Comparison of ENCODE assay signal across 27 mouse cellular contexts in the genomic region with DNA sequence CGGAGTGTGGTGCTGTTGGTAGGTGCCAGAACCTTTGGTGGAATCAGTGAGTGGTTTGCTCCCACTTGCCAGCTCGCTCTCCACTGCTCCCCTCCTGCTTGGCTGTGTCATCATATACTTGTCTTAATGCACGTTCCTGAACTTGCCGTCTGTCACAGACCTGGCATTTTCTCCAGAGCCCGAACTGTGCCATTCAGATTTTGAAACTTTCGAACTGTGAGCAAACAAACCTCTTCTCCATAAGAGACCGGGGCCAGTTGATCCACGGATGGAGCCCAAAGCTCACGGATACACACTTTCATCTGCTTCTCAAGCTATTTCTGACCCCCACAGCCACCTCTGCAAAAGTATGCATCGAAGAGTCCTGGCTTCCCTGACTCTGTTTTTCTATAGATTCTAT.
"Had no signal": no experiment of that assay in that cellular context is flagged by ENCODE, and none has a peak within 500 bp of the region (broad histone marks: within the 10 kb centered on the region; RNA-seq: fewer than 3 reads in every experiment).

No protein-coding gene starts in this region.

- H3K9ac ChIP-seq: embryonic facial prominence, embryonic 12.5 days; embryonic facial prominence, embryonic 13.5 days; embryonic facial prominence, embryonic 15.5 days; forebrain, embryonic 12.5 days; forebrain, embryonic 13.5 days; forebrain, embryonic 15.5 days; forebrain, postnatal 0 days had no signal

- H3K4me1 ChIP-seq: embryonic facial prominence, embryonic 10.5 days; embryonic facial prominence, embryonic 12.5 days; embryonic facial prominence, embryonic 13.5 days; embryonic facial prominence, embryonic 15.5 days; forebrain, embryonic 10.5 days; forebrain, embryonic 12.5 days; forebrain, embryonic 13.5 days; forebrain, embryonic 15.5 days had no signal

- H3K4me3 ChIP-seq: embryonic facial prominence, embryonic 10.5 days; embryonic facial prominence, embryonic 12.5 days; embryonic facial prominence, embryonic 13.5 days; embryonic facial prominence, embryonic 15.5 days; erythroblast, embryonic 14.5 days; forebrain, embryonic 10.5 days; forebrain, embryonic 12.5 days; forebrain, embryonic 13.5 days; forebrain, embryonic 15.5 days; gastrocnemius, adult 2 months; heart, adult 2 months had no signal

- H3K4me2 ChIP-seq: embryonic facial prominence, embryonic 12.5 days; embryonic facial prominence, embryonic 13.5 days; embryonic facial prominence, embryonic 15.5 days; forebrain, embryonic 12.5 days; forebrain, embryonic 13.5 days; forebrain, embryonic 15.5 days had no signal

- H3K9me3 ChIP-seq: embryonic facial prominence, embryonic 12.5 days; embryonic facial prominence, embryonic 15.5 days; forebrain, embryonic 10.5 days; forebrain, embryonic 13.5 days; forebrain, embryonic 15.5 days had no signal

- H3K27me3 ChIP-seq: embryonic facial prominence, embryonic 12.5 days; embryonic facial prominence, embryonic 13.5 days; embryonic facial prominence, embryonic 15.5 days; forebrain, embryonic 12.5 days; forebrain, embryonic 13.5 days; forebrain, embryonic 15.5 days had no signal

- H3K36me3 ChIP-seq: embryonic facial prominence, embryonic 10.5 days; embryonic facial prominence, embryonic 12.5 days; embryonic facial prominence, embryonic 13.5 days; embryonic facial prominence, embryonic 15.5 days; forebrain, embryonic 10.5 days; forebrain, embryonic 12.5 days; forebrain, embryonic 15.5 days had no signal

- ATAC-seq: forebrain, embryonic 13.5 days; forebrain, embryonic 14.5 days; forebrain, embryonic 15.5 days; forebrain, embryonic 16.5 days; forebrain, postnatal 0 days had no signal

- DNase-seq: cerebellum, adult 8-10 months; cerebellum, adult 9-10 months; cerebellum, adult 9-11 months; cerebellum, postnatal 10 days; cerebellum, postnatal 14 days; cerebellum, postnatal 25 days; cerebellum, postnatal 36 days; embryo, embryonic 11 days; forebrain, postnatal 0 days; gastrocnemius, adult 2 months; gastrocnemius, postnatal 10 days; gastrocnemius, postnatal 14 days; gastrocnemius, postnatal 25 days; gastrocnemius, postnatal 36 days; heart, adult 18-20 months; heart, adult 2 months had no signal

- H3K27ac ChIP-seq: embryonic facial prominence, embryonic 10.5 days; embryonic facial prominence, embryonic 12.5 days; embryonic facial prominence, embryonic 13.5 days; embryonic facial prominence, embryonic 15.5 days; forebrain, embryonic 10.5 days; forebrain, embryonic 12.5 days; forebrain, embryonic 13.5 days; forebrain, embryonic 15.5 days; gastrocnemius, adult 2 months; heart, adult 2 months had no signal
